ENCODE assay signal across 25 mouse cellular contexts in genomic region chr15:3397369-3398100, GRCm38 (mm10).
A peak's percentile ranks its signal among the peaks of the same experiment; 100 is the strongest.
DNase-seq lines count a peak whose midpoint lies in the region; ATAC-seq and TF ChIP-seq lines count a peak whose summit lies in the region.
"Had no signal": no experiment of that assay in that cellular context is flagged by ENCODE, and none has a peak within 500 bp of the region (broad histone marks: within the 10 kb centered on the region; RNA-seq: fewer than 3 reads in every experiment).

No protein-coding gene starts in this region.

- no peak overlapping the region for H3ac ChIP-seq in myocyte (ENCODE audit: control insufficient read depth, insufficient read length)

- no peaks in the 10 kb centered on the region for H3K9me3 ChIP-seq in heart, embryonic 13.5 days
- H3K9me3 ChIP-seq: embryonic facial prominence, embryonic 12.5 days; heart, embryonic 15.5 days; limb, embryonic 13.5 days; liver, embryonic 13.5 days; midbrain, embryonic 12.5 days had no signal

- no peaks in the 10 kb centered on the region for H3K27me3 ChIP-seq in heart, embryonic 13.5 days (replicated peaks)
- no peaks in the 10 kb centered on the region for H3K27me3 ChIP-seq in heart, adult 2 months (ENCODE audit: control insufficient read depth, insufficient read depth, low read length)
- no peaks in the 10 kb centered on the region for H3K27me3 ChIP-seq in myocyte (ENCODE audit: control insufficient read depth, insufficient read depth, insufficient read length)
- H3K27me3 ChIP-seq: embryonic facial prominence, embryonic 12.5 days; heart, embryonic 15.5 days; limb, embryonic 13.5 days; liver, embryonic 13.5 days; midbrain, embryonic 12.5 days had no signal

- no peak for TF ChIP-seq POLR2A in heart, adult 2 months (IDR thresholded peaks at IDR 0.05; ENCODE audit: insufficient read depth, low read depth, low read length)
- TF ChIP-seq POLR2A in myocyte (IDR thresholded peaks at IDR 0.05; ENCODE audit: insufficient read length, low read depth), result no peak

- no peak overlapping the region for H3K9ac ChIP-seq in heart, embryonic 13.5 days
- H3K9ac ChIP-seq in heart, adult 2 months (ENCODE audit: low read depth, low read length), result no peak overlapping the region
- H3K9ac ChIP-seq: embryonic facial prominence, embryonic 12.5 days; forebrain, postnatal 0 days; heart, embryonic 15.5 days; hindbrain, embryonic 14.5 days; limb, embryonic 13.5 days; liver, embryonic 13.5 days; midbrain, embryonic 12.5 days had no signal

- no peak overlapping the region for H3K4me2 ChIP-seq in heart, embryonic 13.5 days
- H3K4me2 ChIP-seq in myocyte (ENCODE audit: low read depth), result peak overlapping the region; percentile 33
- H3K4me2 ChIP-seq: embryonic facial prominence, embryonic 12.5 days; heart, embryonic 15.5 days; hindbrain, embryonic 14.5 days; limb, embryonic 13.5 days; liver, embryonic 13.5 days; midbrain, embryonic 12.5 days had no signal

- 88% methylated on average over 3 of the region's 3 CpGs for WGBS in heart, embryonic 13.5 days
- WGBS in heart, adult 2 months, result 83% methylated on average over 3 of the region's 3 CpGs

- no peaks in the 10 kb centered on the region for H3K79me2 ChIP-seq in heart, adult 2 months (replicated peaks; ENCODE audit: control insufficient read depth, insufficient read depth, low read length)
- no peaks in the 10 kb centered on the region for H3K79me2 ChIP-seq in myocyte (ENCODE audit: control insufficient read depth, insufficient read depth)

- no peak for DNase-seq in heart, adult 2 months
- peak; percentile 53 for DNase-seq in NIH3T3 (ENCODE audit: low read depth)
- peak; percentile 8 for DNase-seq in adrenal gland, postnatal 14 days
- DNase-seq in right cerebral cortex, postnatal 14 days, result no peak
- no peak for DNase-seq in urinary bladder, postnatal 10 days (ENCODE audit: low spot score)
- DNase-seq: cerebellum, adult 11-12 months; cerebellum, postnatal 10 days; forebrain, postnatal 0 days; gastrocnemius, postnatal 14 days; heart, adult 18-20 months; heart, postnatal 4 days; kidney, adult 2 months; layer of hippocampus, adult 9-11 months; liver, embryonic 13.5 days; lung, postnatal 10 days; retina, postnatal 1 day; thymus, postnatal 25 days had no signal

- peak overlapping the region; percentile 45; the same call in 1 of the 2 replicates for H3K27ac ChIP-seq in heart, embryonic 13.5 days (replicated peaks)
- no peak overlapping the region for H3K27ac ChIP-seq in heart, adult 2 months
- H3K27ac ChIP-seq: embryonic facial prominence, embryonic 12.5 days; heart, embryonic 15.5 days; hindbrain, embryonic 14.5 days; kidney, postnatal 0 days; limb, embryonic 13.5 days; liver, embryonic 13.5 days; midbrain, embryonic 12.5 days had no signal

- intact Hi-C loops in heart, adult 2 months (cut with DNase I), result no loop called here

- H3K36me3 ChIP-seq in heart, embryonic 13.5 days, result no peaks in the 10 kb centered on the region
- peaks cover 23% of the 10 kb centered on the region for H3K36me3 ChIP-seq in heart, adult 2 months (ENCODE audit: control insufficient read depth, insufficient read depth, low read length)
- H3K36me3 ChIP-seq in myocyte (ENCODE audit: control insufficient read depth, insufficient read depth), result no peaks in the 10 kb centered on the region
- H3K36me3 ChIP-seq: embryonic facial prominence, embryonic 12.5 days; heart, embryonic 15.5 days; limb, embryonic 13.5 days; liver, embryonic 13.5 days; midbrain, embryonic 12.5 days had no signal

- no peak overlapping the region for H3K4me3 ChIP-seq in heart, embryonic 13.5 days
- no peak overlapping the region for H3K4me3 ChIP-seq in heart, adult 2 months
- H3K4me3 ChIP-seq in myocyte, result no peak overlapping the region
- H3K4me3 ChIP-seq: embryonic facial prominence, embryonic 12.5 days; heart, embryonic 15.5 days; limb, embryonic 13.5 days; liver, embryonic 13.5 days; midbrain, embryonic 12.5 days had no signal

- TF ChIP-seq EP300 in heart, adult 2 months (IDR thresholded peaks at IDR 0.05; ENCODE audit: insufficient read depth, low read depth, low read length), result no peak

- ATAC-seq in heart, embryonic 13.5 days (ENCODE audit: extremely low read depth, insufficient number of reproducible peaks, low FRiP score, low TSS enrichment), result no peak
- ATAC-seq: forebrain, postnatal 0 days had no signal

- peaks cover 41% of the 10 kb centered on the region for H3K4me1 ChIP-seq in heart, embryonic 13.5 days
- peaks cover 15% of the 10 kb centered on the region for H3K4me1 ChIP-seq in heart, adult 2 months (ENCODE audit: control insufficient read depth, insufficient read depth, low read length)
- H3K4me1 ChIP-seq: liver, embryonic 13.5 days; midbrain, embryonic 12.5 days had no signal

- no peak for TF ChIP-seq CTCF in heart, adult 2 months (IDR thresholded peaks at IDR 0.05)

TF ChIP-seq in myocyte, 11 proteins besides CTCF, POLR2A, EP300 and RAD21:
- TF ChIP-seq TCF12 (IDR thresholded peaks at IDR 0.05; ENCODE audit: insufficient read depth, poor library complexity, severe bottlenecking) (no peak), SRF (IDR thresholded peaks at IDR 0.05; ENCODE audit: control insufficient read depth, insufficient read length, low read depth) (no peak), MYOD1 (IDR thresholded peaks at IDR 0.05; ENCODE audit: control insufficient read depth in 1 of 3, insufficient read length in 2 of 3, low read depth in 2 of 3) (peak in 2 of 3 experiments; percentile 35 to 63)
TF ChIP-seq in myocyte: peak in this region for 1.

Comparison
In these comparisons a context has a peak if more than half of its experiments do, and no peak if none do; other contexts are left out.
1. DNase-seq: peak in NIH3T3 (single experiment) and adrenal gland, postnatal 14 days (single experiment); none in heart, adult 2 months (0 of 2), right cerebral cortex, postnatal 14 days (single experiment) and urinary bladder, postnatal 10 days (single experiment).